Mouse (Mus musculus) kidney, embryonic 16.5 days (tissue): ENCODE data around the gene Prol1. TPM values are rescaled to one million over a fixed set of nuclear protein-coding genes. Genes with fewer than 3 reads are reported as not detected.
"Not testable (repeated sequence)": the region's sequence is repeated elsewhere in the genome, so short reads cannot be mapped to it uniquely, and the experiment has no call there.

ENCODE experiments used
- ATAC-seq: fragments of 200-750 bp; cut with Nextera tagmentation; 2 replicates; pipeline ENCODE4 v1.8.0; 2017; ENCODE audit warnings: moderate TSS enrichment; ENCODE audit not compliant: low FRiP score, low TSS enrichment
- H3K27ac ChIP-seq: fragments of 300-500 bp; sonication (generic); 2 replicates; pipeline ENCODE4 v1.5.1; 2014; ENCODE audit warnings: low read length
- H3K27me3 ChIP-seq: fragments of 300-500 bp; sonication (generic); 2 replicates; pipeline ENCODE4 v1.6.1; 2014; ENCODE audit warnings: low read length, control low read depth, mixed read lengths; ENCODE audit not compliant: insufficient read depth
- H3K36me3 ChIP-seq: fragments of 300-500 bp; sonication (generic); 2 replicates; pipeline ENCODE4 v1.6.1; 2014; ENCODE audit warnings: low read length, control low read depth, mixed read lengths; ENCODE audit not compliant: insufficient read depth
- H3K4me1 ChIP-seq: fragments of 300-500 bp; sonication (generic); 2 replicates; pipeline ENCODE4 v1.6.1; 2014; ENCODE audit warnings: low read length, control low read depth, mixed read lengths; ENCODE audit not compliant: insufficient read depth
- H3K4me2 ChIP-seq: fragments of 300-500 bp; sonication (generic); replicated peaks from 2 replicates; pipeline ENCODE4 v1.6.1; 2014; ENCODE audit warnings: low read depth, low read length
- H3K4me3 ChIP-seq: fragments of 300-500 bp; sonication (generic); 2 replicates; pipeline ENCODE4 v1.5.1; 2014; ENCODE audit warnings: mild to moderate bottlenecking, low read length
- H3K9ac ChIP-seq: fragments of 300-500 bp; sonication (generic); replicated peaks from 2 replicates; pipeline ENCODE4 v1.6.1; 2014; ENCODE audit warnings: low read length
- H3K9me3 ChIP-seq: fragments of 300-500 bp; sonication (generic); 2 replicates; pipeline ENCODE4 v1.6.1; 2016; ENCODE audit warnings: low read length, control low read depth
- WGBS: fragments of 180-500 bp; shearing (Covaris S2); extraction: QIAGEN DNeasy Blood & Tissue Kit; methylation state at CpG from one replicate; pipeline ENCODE4 v1.1.7; 2014; 5-methylcytosine and 5-hydroxymethylcytosine counted together
- polyA plus RNA-seq: library from polyadenylated mRNA; unstranded; fragments of >200 nt; fragmentation: Nextera tagmentation; extraction: Ambion mirVana; gene quantifications from 2 replicates; pipeline ENCODE4 v1.2.1, GENCODE M21; 2015

The Prol1 gene
- polyA plus RNA-seq = not detected in 2 replicates

- H3K27ac ChIP-seq = no peak within 1 kb of the TSS
- ATAC-seq = no peak
- 96% methylated on average over 1 of the region's 1 CpGs for WGBS
- H3K36me3 ChIP-seq = no peaks in the 10 kb centered on the region
- H3K4me2 ChIP-seq = no peak within 1 kb of the TSS
- no peaks in the 10 kb centered on the region for H3K27me3 ChIP-seq
- H3K9ac ChIP-seq = no peak within 1 kb of the TSS
- no peaks in the 10 kb centered on the region for H3K9me3 ChIP-seq
- H3K4me1 ChIP-seq = no peaks in the 10 kb centered on the region
- H3K4me3 ChIP-seq = no peak within 1 kb of the TSS
Observed at GRCm38 (mm10) chr5:88317012-88317411, at the start of gene Prol1. TSS of gene Prol1 (plus strand) at chr5:88317312.

- Histone ChIP-seq H3K4me3 (no peak within 1 kb of the TSS), H3K4me2 (no peak within 1 kb of the TSS), H3K36me3 (no peaks in the 10 kb centered on the region), H3K9ac (no peak within 1 kb of the TSS), H3K9me3 (no peaks in the 10 kb centered on the region), H3K27me3 (no peaks in the 10 kb centered on the region), H3K27ac (no peak within 1 kb of the TSS), H3K4me1 (no peaks in the 10 kb centered on the region)
- ATAC-seq = no peak
- WGBS = 88% methylated on average over 1 of the region's 1 CpGs
Observed at GRCm38 (mm10) chr5:88268619-88269018, 48.5 kb upstream of the Prol1 start, which contains the start of gene Gm7714. TSS of gene Gm7714 (plus strand) at chr5:88268919.

- not testable (repeated sequence) for H3K4me1 ChIP-seq, H3K9ac ChIP-seq, ATAC-seq, H3K4me2 ChIP-seq, H3K9me3 ChIP-seq, H3K4me3 ChIP-seq, H3K27me3 ChIP-seq, H3K36me3 ChIP-seq, H3K27ac ChIP-seq
- 78% methylated on average over 3 of the region's 3 CpGs for WGBS
Observed at GRCm38 (mm10) chr5:88311307-88311706, 5.8 kb upstream of the Prol1 start.

- not testable (repeated sequence) for H3K9me3 ChIP-seq, H3K4me3 ChIP-seq, H3K27ac ChIP-seq, H3K9ac ChIP-seq, ATAC-seq, H3K4me1 ChIP-seq, H3K4me2 ChIP-seq, H3K36me3 ChIP-seq, H3K27me3 ChIP-seq
- 61% methylated on average over 2 of the region's 2 CpGs for WGBS
Observed at GRCm38 (mm10) chr5:88348533-88348932, 31.4 kb downstream of the Prol1 start.

- H3K9me3 ChIP-seq = no peaks in the 10 kb centered on the region
- WGBS = 0% methylated on average over 5 of the region's 5 CpGs
- no peaks in the 10 kb centered on the region for H3K4me1 ChIP-seq
- H3K4me3 ChIP-seq = no peak overlapping the region
- no peak overlapping the region for H3K4me2 ChIP-seq
- no peak for ATAC-seq
- H3K27ac ChIP-seq = no peak overlapping the region
- no peak overlapping the region for H3K9ac ChIP-seq
- no peaks in the 10 kb centered on the region for H3K36me3 ChIP-seq
- H3K27me3 ChIP-seq = no peaks in the 10 kb centered on the region
Observed at GRCm38 (mm10) chr5:88364768-88365167, 47.7 kb downstream of the Prol1 start.

GRCm38 (mm10) chr5:88366886-88367285 lies 49.8 kb downstream of the Prol1 start:
- no peak for ATAC-seq
- WGBS = 70% methylated on average over 1 of the region's 1 CpGs
- Histone ChIP-seq H3K9ac (no peak overlapping the region), H3K4me1 (no peaks in the 10 kb centered on the region), H3K9me3 (no peaks in the 10 kb centered on the region), H3K36me3 (no peaks in the 10 kb centered on the region), H3K27ac (no peak overlapping the region), H3K4me2 (no peak overlapping the region), H3K27me3 (no peaks in the 10 kb centered on the region), H3K4me3 (no peak overlapping the region)

- H3K9me3 ChIP-seq = no peaks in the 10 kb centered on the region
- no peak overlapping the region for H3K27ac ChIP-seq
- no peaks in the 10 kb centered on the region for H3K36me3 ChIP-seq
- WGBS = 71% methylated on average over 6 of the region's 6 CpGs
- no peak for ATAC-seq
- no peak overlapping the region for H3K4me3 ChIP-seq
- H3K9ac ChIP-seq = no peak overlapping the region
- no peak overlapping the region for H3K4me2 ChIP-seq
- no peaks in the 10 kb centered on the region for H3K27me3 ChIP-seq
- H3K4me1 ChIP-seq = no peaks in the 10 kb centered on the region
Observed at GRCm38 (mm10) chr5:88370578-88371232, 53.6 kb downstream of the Prol1 start.

GRCm38 (mm10) chr5:88372563-88372962 lies 55.5 kb downstream of the Prol1 start:
- Histone ChIP-seq H3K27me3 (no peaks in the 10 kb centered on the region), H3K4me3 (no peak overlapping the region), H3K9ac (no peak overlapping the region), H3K4me1 (no peaks in the 10 kb centered on the region), H3K36me3 (no peaks in the 10 kb centered on the region), H3K27ac (no peak overlapping the region), H3K4me2 (no peak overlapping the region), H3K9me3 (no peaks in the 10 kb centered on the region)
- WGBS = 72% methylated on average over 6 of the region's 6 CpGs
- no peak for ATAC-seq

GRCm38 (mm10) chr5:88375808-88376207 lies 58.7 kb downstream of the Prol1 start, which contains the start of gene Amtn:
TSS of gene Amtn (plus strand) at chr5:88376108.
- Histone ChIP-seq H3K9ac (no peak within 1 kb of the TSS), H3K27ac (no peak within 1 kb of the TSS)
- WGBS = 83% methylated on average over 4 of the region's 4 CpGs

More at GRCm38 (mm10) chr5:88375808-88376207, 58.7 kb downstream of the Prol1 start, which contains the start of gene Amtn:
- no peaks in the 10 kb centered on the region for H3K4me1 ChIP-seq
- H3K27me3 ChIP-seq = no peaks in the 10 kb centered on the region
- no peak within 1 kb of the TSS for H3K4me2 ChIP-seq
- no peaks in the 10 kb centered on the region for H3K36me3 ChIP-seq
- no peaks in the 10 kb centered on the region for H3K9me3 ChIP-seq
- ATAC-seq = no peak
- no peak within 1 kb of the TSS for H3K4me3 ChIP-seq
